Mouse (Mus musculus) embryonic stem cell, embryonic (primary cell): ENCODE measurements around the gene Poglut1.
"Not testable (repeated sequence)": the region's sequence is repeated elsewhere in the genome, so short reads cannot be mapped to it uniquely, and the experiment has no call there.

Experiments used
- CTCF ChIA-PET, 4 experiments: fragments of 300-600 bp in 2 of 4; fragments of 350-600 bp in 2 of 4; sonication (Branson Sonifier 250); formaldehyde crosslinking; loops; one replicate each; lab custom pipeline; 2022; ENCODE audit warnings: inconsistent platforms in 2 of 4; lab: Charles Lee
- POLR2A ChIA-PET, 4 experiments: fragments of 300-600 bp in 2 of 4; fragments of 350-600 bp in 2 of 4; sonication (Branson Sonifier 250); formaldehyde crosslinking; loops; one replicate each; lab custom pipeline; 2022; ENCODE audit warnings: antibody characterized with exemption in 4 of 4, inconsistent platforms in 1 of 4; lab: Charles Lee

The Poglut1 gene

GRCm38 (mm10) chr16:38503528-38503927 lies 46.5 kb downstream of the Poglut1 start:
- ChIA-PET CTCF (interaction anchor here in 2 of 4 experiments (1.1 to 1.4 kb wide), 2 partner anchors 19 to 33 kb away, joined by 3 to 6 read pairs; no protein-coding TSS in a partner anchor), POLR2A (interaction anchor here in 3 of 4 experiments (0.6 to 2.3 kb wide), 9 partner anchors 9 to 248 kb away, joined by 3 to 13 read pairs (median 4); partner anchors contain the start of gene Timmdc1 (in 1 of the 3))

- ChIA-PET POLR2A (interaction anchor here in 2 of 4 experiments (1.2 to 2.3 kb wide), 6 partner anchors 11 to 57 kb away, joined by 3 to 13 read pairs (median 4); partner anchors contain the start of gene Timmdc1 (in 1 of the 2)), CTCF (interaction anchor here in 2 of 4 experiments (0.5 to 1.4 kb wide), 3 partner anchors 18 to 35 kb away, joined by 3 to 6 read pairs (median 6); no protein-coding TSS in a partner anchor)
Observed at GRCm38 (mm10) chr16:38502469-38502868, 47.6 kb downstream of the Poglut1 start.

- ChIA-PET POLR2A (interaction anchor here in 3 of 4 experiments (0.5 to 2.3 kb wide), 10 partner anchors 9 to 177 kb away, joined by 3 to 5 read pairs (median 3); partner anchors contain the start of gene Timmdc1 (in 1 of the 3)), CTCF (interaction anchor here in 1 of 4 experiments (2.2 kb wide), 1 partner anchor 10 kb away, joined by 8 read pairs; no protein-coding TSS in a partner anchor)
Observed at GRCm38 (mm10) chr16:38496604-38497140, 53.4 kb downstream of the Poglut1 start.

- ChIA-PET CTCF (interaction anchor here in 2 of 4 experiments (0.7 to 1.7 kb wide), 3 partner anchors 11 to 173 kb away, joined by 3 to 6 read pairs (median 3); no protein-coding TSS in a partner anchor), POLR2A (interaction anchor here in 2 of 4 experiments (0.5 to 2.1 kb wide), 8 partner anchors 11 to 246 kb away, joined by 3 to 10 read pairs (median 4); partner anchors contain the start of genes Cox17 (in 1 of the 2), Gm21987 (in 1 of the 2) and Timmdc1 (in 1 of the 2))
Observed at GRCm38 (mm10) chr16:38493890-38494289, 56.2 kb downstream of the Poglut1 start.

- CTCF ChIA-PET = interaction anchor here in 1 of 4 experiments (1.4 kb wide), 1 partner anchor 14 kb away, joined by 3 read pairs; no protein-coding TSS in a partner anchor
- POLR2A ChIA-PET = interaction anchor here (0.6 to 2.1 kb wide), 9 partner anchors 9 to 151 kb away, joined by 3 to 10 read pairs (median 3); partner anchors contain the start of gene Maats1 (in 1 of the 4)
Observed at GRCm38 (mm10) chr16:38492551-38492950, 57.5 kb downstream of the Poglut1 start.

GRCm38 (mm10) chr16:38483582-38484309 lies 66.3 kb downstream of the Poglut1 start:
- CTCF ChIA-PET = interaction anchor here (0.6 to 2.8 kb wide), 48 partner anchors 10 to 556 kb away, joined by 3 to 23 read pairs (median 4); partner anchors contain the start of genes Cox17 (in 3 of the 4), Gm21987 (in 3 of the 4), Maats1 (in 2 of the 4) and Adprh (in 1 of the 4)
- POLR2A ChIA-PET = interaction anchor here (0.6 to 2.4 kb wide), 37 partner anchors 8 to 1625 kb away, joined by 3 to 12 read pairs (median 4); partner anchors contain the start of genes Cox17 (in 3 of the 4), Gm21987 (in 3 of the 4), Maats1 (in 3 of the 4) and Timmdc1 (in 1 of the 4)

- ChIA-PET CTCF (interaction anchor here (0.6 to 2.8 kb wide), 54 partner anchors 11 to 1098 kb away, joined by 3 to 23 read pairs (median 4); partner anchors contain the start of genes Cox17 (in 3 of the 4), Gm21987 (in 3 of the 4), Maats1 (in 2 of the 4) and Adprh (in 1 of the 4)), POLR2A (interaction anchor here (0.6 to 2.4 kb wide), 39 partner anchors 9 to 162 kb away, joined by 3 to 12 read pairs (median 4); partner anchors contain the start of genes Cox17 (in 3 of the 4), Gm21987 (in 3 of the 4), Maats1 (in 3 of the 4) and Adprh (in 2 of the 4))
Observed at GRCm38 (mm10) chr16:38482780-38483562, 67.1 kb downstream of the Poglut1 start.

- ChIA-PET POLR2A (interaction anchor here in 3 of 4 experiments (0.7 to 2.2 kb wide), 8 partner anchors 41 to 175 kb away, joined by 3 to 5 read pairs (median 3); partner anchors contain the start of genes Timmdc1 (in 2 of the 3), Cox17 (in 1 of the 3) and Gm21987 (in 1 of the 3)), CTCF (interaction anchor here in 1 of 4 experiments (0.6 to 0.9 kb wide), 3 partner anchors 10 to 274 kb away, joined by 3 to 4 read pairs (median 3); no protein-coding TSS in a partner anchor)
Observed at GRCm38 (mm10) chr16:38481327-38481726, 68.7 kb downstream of the Poglut1 start.

GRCm38 (mm10) chr16:38478296-38478695 lies 71.8 kb downstream of the Poglut1 start:
- CTCF ChIA-PET = interaction anchor here in 1 of 4 experiments (0.7 kb wide), 1 partner anchor 157 kb away, joined by 14 read pairs; no protein-coding TSS in a partner anchor
- POLR2A ChIA-PET = interaction anchor here in 1 of 4 experiments (0.7 to 1.1 kb wide), 4 partner anchors 24 to 136 kb away, joined by 3 to 5 read pairs (median 4); partner anchors contain the start of gene Maats1

GRCm38 (mm10) chr16:38477241-38477608 lies 72.8 kb downstream of the Poglut1 start:
- CTCF ChIA-PET = not testable (repeated sequence)
- POLR2A ChIA-PET = interaction anchor here in 3 of 4 experiments (0.7 to 3.1 kb wide), 21 partner anchors 9 to 173 kb away, joined by 3 to 18 read pairs (median 5); no protein-coding TSS in a partner anchor

- POLR2A ChIA-PET = interaction anchor here in 3 of 4 experiments (0.6 to 3.1 kb wide), 47 partner anchors 8 to 668 kb away, joined by 3 to 18 read pairs (median 4); partner anchors contain the start of genes Maats1 (in 2 of the 3), Timmdc1 (in 2 of the 3), Adprh (in 1 of the 3) and Cox17 (in 1 of the 3)
- CTCF ChIA-PET = interaction anchor here in 2 of 4 experiments (0.5 to 0.9 kb wide), 4 partner anchors 26 to 135 kb away, joined by 3 to 8 read pairs (median 4); no protein-coding TSS in a partner anchor
Observed at GRCm38 (mm10) chr16:38476312-38477240, 73.5 kb downstream of the Poglut1 start.

GRCm38 (mm10) chr16:38475681-38476311 lies 74.3 kb downstream of the Poglut1 start:
- ChIA-PET CTCF (interaction anchor here in 2 of 4 experiments (0.5 to 0.9 kb wide), 5 partner anchors 25 to 134 kb away, joined by 3 to 8 read pairs (median 5); no protein-coding TSS in a partner anchor), POLR2A (interaction anchor here in 3 of 4 experiments (0.6 to 3.1 kb wide), 47 partner anchors 8 to 668 kb away, joined by 3 to 18 read pairs (median 5); partner anchors contain the start of genes Maats1 (in 2 of the 3), Timmdc1 (in 2 of the 3), Adprh (in 1 of the 3) and Cox17 (in 1 of the 3))
